Mouse (Mus musculus) urinary bladder, postnatal 25 days (tissue): ENCODE data around the gene Cntnap5b.

ENCODE experiments used
- DNase-seq: peaks from one replicate; pipeline ENCODE4 v3.0.0; 2022; ENCODE audit warnings: low spot score

Gene Cntnap5b

DNA sequence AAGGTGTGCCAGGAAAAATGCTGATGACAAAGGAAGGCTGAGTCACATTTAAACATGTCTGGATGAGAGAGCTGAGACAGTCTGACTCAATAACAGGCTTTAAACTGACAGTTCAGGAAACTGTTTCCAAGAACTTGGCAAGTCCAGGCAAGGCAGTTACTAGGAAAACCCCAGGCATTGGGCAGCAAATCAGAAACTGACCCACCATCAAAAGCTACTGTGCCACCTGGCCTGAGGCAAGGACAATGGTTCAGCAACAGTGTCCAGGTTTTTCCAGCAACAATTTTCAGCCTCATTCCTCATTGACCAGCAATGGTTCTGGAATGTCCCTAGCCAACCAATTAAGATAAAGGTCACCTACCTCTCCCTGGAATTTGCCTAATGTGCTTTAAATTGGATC, 399.0 kb downstream of the Cntnap5b start:
- no peak for DNase-seq

DNA sequence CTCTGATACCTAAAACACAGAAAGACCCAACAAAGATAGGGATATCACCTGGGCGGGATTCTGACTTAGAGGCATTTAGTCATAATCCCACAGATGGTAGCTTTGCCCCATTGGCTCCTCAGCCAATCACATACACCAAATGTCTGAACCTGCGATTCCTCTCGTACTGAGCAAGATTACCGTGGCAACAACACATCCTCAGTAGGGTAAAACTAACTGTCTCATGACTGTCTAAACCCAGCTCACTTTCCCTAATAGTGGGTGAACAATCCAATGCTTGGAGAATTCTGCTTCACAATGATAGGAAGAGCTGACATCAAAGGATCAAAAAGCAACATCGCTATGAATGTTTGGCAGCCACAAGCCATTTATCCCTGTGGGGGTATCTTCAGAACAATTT, 407.5 kb downstream of the Cntnap5b start:
- peak; percentile 34 for DNase-seq

DNA sequence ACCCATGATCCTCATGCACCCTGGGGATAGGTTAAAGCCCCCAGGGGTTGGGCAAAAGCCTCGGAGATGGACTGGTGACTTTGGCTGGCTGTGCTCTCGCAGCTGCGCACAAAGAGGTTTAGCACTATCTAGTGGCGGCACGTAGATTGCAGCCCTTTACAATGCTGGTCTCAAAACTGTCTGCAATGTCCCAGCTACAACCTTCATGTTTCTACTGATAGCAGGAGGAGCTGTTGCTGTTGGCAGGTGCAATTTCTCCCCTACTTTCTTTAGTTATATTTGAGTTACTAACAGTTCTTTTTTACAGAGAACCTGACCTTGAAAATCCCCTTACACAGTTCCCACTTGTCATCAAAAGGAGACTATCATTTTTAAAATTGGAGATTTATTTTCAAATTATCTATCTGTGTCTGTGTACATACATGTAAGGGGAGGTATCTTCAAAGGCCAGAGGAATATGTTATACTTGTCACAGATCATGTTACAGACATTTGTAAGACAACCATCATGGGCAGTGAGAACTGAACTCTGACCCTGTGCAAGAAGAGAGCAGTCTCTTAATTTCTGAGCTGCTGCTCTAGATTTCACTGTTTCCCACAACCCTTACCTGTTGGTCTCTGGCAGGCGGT, 459.5 kb downstream of the Cntnap5b start:
- no peak for DNase-seq

DNA sequence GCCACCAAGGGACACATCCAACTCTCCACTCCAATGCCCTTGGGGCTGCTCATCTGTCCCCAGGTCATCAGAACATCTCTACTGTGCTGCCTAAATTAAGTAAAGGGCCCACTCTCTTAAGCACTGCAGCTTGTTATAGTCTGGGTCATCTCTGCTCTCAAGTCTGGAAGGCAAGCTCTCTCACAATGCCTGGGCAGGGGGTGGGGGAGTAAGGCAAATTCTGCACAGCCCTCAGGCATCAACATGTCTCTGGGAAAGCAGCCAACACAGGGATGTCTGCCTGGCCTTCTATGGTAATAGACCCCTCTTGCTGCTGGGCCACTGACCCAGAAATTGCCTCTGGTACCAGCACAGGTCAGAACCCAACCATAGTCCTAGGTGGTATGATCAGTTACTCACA, 479.4 kb downstream of the Cntnap5b start:
- no peak for DNase-seq

DNA sequence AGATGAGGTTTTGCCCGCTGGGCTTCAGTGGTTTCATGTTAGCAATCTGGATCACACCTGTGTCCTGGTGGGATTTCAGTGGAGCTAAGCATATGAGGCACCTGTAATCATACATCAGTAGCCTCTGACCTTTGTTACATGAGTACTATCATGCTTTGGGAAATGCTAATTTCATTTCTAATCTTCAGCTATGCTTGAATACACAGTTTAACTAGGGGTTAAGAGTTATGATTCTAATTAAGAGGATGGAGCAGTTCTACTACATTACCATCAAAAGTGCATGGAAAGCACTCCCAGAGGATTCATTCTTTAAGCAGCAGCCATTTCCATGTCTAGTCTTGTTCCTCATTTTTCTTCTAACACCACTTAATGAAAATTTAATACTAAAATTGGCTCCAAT, 538.1 kb downstream of the Cntnap5b start:
- no peak for DNase-seq

DNA sequence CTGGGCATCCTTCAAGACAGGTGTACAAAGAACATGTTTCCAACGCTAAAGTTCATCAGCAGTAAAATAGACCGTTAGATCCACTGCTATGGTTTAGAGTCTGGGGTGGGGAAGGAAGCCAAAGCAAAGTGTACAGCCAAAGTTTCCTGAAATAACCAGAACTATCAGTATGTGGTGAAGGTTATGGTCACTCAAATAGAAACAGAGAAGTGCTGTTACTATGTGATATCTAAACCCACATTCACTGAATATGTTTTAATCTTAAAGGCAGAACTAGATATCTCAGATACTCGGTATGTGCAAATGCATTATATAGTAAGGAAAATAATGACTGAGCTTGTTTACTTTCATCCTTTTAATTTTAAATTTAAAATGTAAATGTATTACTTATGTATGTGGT, 558.5 kb downstream of the Cntnap5b start:
- no peak for DNase-seq

DNA sequence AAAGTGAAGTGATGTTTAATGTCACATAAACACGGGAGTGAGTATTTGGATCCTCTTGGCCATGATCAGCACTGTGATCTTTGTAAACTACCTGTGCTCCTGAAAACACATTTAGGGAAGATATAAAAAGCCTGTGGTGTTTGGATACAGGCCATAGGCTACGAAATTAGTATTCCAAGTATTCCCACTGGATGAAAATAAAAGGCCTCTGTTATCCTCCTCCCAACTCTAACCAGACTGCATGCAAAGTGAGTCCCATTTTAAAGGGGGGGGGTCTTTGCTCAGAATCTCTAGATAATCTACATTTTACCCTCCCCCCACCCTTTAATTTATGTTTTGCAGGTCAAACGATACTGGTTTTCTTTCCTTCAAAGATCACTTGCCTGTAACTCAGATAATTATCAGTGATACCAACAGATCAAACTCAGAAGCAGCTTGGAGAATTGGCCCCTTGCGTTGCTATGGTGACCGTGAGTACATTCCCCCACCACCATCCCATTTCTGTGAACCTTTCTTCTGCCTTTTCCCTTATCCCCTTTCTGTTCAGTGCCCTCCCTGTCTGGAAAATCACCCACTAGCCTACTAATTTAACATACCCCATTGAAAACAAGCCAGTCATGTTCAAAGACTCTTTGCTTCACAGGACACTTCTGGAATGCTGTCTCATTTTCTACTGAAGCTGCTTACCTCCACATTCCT, 597.0 kb downstream of the Cntnap5b start:
- DNase-seq = no peak

DNA sequence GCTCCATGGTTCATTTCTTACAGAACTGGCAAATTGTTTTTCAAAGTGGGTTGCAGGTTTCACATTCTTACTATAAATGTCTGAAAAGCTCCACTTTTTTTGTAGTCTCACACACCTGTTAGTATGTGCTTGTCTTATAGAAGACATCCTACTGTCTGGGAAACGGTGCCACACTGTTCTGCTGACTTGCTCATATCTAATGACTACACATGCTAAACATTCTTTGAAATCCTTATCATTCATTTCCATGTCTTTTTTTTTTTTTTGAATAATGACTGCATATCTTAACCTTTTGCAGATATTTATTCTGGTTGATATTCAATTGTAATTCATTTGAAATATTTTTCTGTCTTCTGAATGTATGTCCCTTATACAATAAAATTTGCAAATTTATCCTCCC, 613.7 kb downstream of the Cntnap5b start:
- no peak for DNase-seq

DNA sequence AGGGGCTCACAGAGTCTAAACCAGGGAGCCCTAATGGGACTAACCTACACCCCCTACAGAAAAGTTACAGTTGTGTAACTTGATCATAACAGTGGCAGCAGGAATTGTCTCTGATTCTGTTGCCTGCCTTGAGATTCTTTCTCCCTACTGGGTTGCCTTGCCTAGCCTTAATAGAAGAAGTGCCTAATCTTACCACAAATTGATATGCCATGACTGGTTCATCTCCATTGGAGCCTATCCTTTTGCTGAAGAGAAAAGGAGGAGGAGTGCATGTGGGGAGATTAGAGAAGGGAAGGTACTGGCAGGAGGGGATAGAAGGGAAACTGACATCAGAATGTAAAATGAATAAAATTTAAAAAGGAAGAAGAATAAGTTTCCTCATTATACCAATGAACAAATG, 621.5 kb downstream of the Cntnap5b start:
- no peak for DNase-seq

DNA sequence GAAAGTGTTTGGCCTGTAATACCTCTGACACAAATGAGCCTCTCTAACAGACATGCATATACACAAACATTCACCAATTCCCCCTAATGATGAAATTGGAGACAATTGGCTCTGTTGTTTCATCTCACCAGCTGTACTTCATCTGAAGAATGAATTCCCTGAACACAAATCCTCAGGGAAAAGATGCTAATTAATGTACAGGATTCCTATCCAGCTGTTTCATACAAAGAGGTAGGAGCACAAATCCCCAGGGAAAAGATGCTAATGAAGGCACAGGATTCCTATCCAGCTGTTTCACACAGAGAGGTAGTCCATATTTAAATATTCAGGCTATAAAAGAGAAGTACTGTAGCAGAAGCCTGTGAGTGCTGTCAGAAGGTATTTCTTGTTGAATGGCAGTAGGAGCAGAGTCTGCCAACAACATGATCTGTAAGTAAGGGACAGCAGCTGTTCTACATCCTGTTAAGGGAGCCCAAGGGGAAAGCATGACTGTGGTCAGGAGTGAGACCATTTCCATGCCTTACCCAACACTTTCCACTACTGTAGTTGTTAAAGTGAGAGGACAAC, 644.2 kb downstream of the Cntnap5b start:
- DNase-seq = no peak

DNA sequence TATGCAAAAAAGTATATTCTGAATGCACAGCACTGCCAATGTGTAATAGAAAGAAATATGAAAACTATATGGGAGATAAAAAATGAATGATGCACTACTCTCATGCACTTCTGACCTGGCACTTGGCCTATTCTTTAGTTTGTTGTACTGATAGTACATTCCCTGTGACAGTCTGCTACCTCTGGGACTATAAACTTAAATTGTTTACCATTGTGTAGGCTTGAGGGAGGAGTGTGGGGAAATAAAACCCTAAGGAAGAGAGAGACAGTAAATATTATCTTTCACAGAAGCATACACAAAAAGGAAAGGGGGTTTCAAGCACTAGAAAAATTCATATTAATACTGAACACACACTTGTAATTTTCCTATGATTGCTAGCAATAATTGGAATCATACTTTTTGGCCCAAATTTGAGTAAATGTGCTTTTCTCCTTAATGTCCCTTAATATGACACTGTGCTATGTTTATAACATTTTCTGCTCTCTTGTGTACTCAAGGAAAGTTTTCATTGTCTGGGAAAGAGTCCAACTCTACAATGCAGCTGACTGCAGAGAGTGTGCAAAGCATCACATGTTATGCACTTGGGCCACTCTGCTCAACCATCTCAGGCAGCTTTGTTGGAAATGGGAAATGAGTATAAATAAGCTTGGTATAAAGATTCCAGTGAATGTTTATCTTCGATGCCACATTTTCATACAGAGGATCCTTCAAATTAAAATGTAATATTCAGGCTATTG, 657.6 kb downstream of the Cntnap5b start:
- no peak for DNase-seq

DNA sequence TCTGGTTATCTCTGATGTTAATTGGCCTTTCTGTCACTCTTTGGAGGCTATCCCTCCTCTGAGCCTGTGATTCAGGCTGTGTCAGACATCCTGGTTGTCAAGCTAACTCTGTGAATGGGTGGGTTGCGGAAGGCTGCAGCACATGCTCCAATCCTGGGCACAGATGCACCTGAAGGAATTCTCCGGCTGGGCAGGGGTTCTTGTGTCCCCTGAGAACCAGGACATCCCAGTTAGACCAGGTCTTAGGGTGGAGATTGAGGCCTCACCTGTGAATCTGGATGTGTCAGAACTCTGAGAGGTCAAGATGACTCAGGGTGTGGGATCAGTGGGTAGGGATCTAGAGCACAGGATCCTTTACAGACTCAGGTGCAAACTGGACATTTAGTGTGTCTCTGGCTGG, 691.3 kb downstream of the Cntnap5b start:
- no peak for DNase-seq

DNA sequence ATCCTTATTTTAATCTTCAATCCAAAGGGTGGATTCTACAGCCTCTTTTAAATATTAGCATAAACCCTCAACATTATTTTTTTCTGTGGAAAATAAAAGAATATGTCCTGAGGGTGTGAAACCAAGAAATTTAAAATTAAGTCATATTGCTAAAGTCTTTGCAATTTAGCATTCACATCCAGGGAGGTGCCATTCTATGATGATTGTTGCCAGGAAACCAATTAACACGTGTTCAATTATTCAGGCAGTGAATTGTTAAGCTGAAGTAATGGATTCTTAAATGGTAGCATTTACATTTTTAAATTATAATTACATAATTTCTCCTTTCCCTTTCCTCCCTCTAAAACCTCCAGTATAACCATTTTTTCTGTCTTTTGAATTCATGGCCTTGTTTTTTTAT, 692.7 kb downstream of the Cntnap5b start:
- DNase-seq = no peak

DNA sequence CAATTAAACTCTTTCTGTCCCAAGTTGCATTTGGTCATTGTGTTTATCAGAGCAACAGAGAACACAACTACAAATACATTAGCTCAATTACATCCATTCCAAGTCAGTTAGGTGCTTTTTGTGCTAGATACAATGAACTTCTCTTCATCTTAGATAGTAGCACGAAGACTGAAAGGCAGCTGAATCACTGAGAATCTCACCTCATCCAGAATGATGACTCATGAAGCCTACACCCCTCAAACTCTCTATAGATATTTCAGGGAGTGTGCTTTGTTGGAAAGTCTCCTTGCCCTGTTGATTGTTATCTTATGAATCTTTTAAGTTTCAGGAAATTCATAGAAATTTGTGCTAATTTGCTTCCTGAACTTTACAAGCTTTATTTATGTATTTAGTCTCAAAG, 695.0 kb downstream of the Cntnap5b start:
- no peak for DNase-seq

DNA sequence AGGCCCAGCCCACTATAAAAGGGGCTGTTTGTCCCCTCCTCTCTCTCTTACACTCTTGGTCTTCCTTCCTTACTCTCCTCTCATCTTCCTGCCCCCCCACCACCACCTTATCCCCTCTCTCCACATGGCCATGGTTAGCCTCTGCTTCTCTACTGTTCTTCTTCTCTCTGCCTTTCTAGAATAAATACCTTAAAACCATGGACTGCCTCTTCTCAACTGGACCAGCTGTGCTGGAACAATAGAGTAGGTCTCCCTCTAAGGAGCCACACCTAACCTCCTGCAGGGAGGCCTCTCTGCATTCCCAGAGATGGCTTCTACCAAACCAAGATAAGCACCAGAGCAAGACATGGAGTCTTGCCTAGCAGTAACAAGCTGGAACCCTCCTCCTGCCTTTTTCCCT, 737.3 kb downstream of the Cntnap5b start:
- no peak for DNase-seq
